Mouse (Mus musculus): ENCODE results near the gene Pigc.

Gene Pigc

DNA sequence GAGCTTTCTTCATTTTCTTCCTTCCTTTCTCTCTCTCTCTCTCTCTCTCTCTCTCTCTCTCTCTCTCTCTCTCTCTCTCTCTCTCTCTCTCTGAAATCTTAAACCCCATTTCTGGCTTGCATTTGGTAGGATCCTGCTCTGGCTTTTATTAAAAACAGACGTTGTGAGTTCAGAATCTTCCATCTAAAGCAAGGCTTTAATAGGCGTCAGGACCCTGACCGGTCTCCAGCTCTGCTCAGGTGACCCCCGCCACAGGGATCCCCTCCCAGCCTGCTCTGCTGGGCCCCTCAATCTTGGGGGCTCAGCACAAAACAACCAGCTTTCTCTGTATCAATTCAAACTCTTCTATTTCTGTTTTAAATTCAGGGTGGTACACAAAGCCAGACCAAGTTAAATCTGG lies 39.2 kb downstream of the Pigc start:
- in situ Hi-C loops (cut with MboI, MseI), result no loop called here

DNA sequence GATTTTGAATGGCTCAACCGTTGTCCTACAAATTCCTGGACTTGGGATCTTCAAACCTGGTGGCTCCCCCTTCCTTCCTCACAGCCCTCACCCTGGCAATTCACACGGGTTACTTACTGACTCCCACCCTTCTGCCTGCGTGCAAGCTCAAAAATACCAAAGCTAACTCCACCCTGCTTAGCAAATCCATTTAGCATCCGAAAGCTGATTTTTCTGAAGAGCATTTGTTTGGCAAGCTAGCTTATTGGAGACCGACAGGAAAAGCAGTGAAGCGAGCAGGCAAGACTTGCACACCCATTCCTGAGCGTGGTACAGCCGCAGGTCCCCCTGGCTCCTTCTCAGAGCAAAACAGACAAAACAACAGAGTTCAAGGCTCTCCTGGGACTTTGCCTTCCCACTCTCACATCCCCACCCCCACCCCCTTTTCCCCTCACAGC lies 39.7 kb downstream of the Pigc start:
- in situ Hi-C loops (cut with MboI, MseI), result no loop called here

DNA sequence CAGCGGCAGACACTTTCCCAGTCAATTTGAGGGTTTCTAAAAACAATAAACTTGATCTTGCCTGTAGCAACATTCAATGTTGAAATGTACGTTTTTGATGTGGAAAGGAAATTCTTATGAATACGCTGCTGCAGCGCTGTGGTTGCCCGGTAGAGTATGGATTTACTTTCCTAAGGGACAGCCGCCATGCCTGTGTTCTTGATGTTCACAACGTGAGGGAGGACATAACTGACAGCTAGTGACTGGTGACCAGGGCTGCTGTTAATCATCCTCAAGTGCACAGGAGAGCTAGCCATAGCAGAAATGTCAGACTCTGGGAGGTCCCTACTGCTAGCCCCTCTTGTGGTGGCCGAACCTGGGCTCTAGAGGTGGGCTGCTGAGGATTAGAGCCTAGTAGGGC lies 40.1 kb downstream of the Pigc start:
- in situ Hi-C loops (cut with MboI, MseI), result no loop called here

DNA sequence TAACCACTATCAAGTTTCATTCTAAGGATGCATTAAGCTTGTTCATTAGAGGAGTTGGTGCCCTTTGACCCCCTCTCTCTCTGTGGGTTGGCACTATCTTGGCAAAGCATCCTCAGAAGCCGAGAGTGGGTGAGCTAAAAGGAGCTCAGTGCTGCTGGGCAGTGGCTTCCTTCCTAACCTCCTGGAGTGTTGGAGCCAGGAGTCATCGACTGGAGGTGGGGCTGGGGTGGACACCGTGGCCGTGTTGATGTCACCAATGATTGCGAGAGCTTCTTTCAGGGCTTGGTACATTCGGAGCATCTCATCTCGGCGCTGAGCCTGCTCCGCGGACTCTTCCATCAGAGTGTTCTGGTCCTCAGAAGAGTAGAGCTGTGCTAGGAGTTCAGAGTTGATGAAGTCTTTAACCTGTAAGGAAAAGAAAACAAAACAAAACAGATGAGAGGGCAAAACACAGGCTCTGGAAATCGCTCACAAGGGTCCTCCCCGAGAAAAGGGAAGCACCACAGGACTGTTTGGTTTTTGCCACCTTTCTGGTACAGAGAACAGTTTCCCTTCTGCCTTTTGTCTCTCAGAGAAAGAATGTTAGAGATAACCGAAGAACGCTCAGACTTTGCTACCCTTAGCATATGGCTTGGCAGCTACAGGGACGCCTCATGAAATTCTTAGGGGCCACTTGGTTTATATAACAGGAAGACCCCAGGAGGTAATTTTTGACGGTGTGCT lies 42.7 kb downstream of the Pigc start:
- in situ Hi-C loops (cut with MboI, MseI), result no loop called here

DNA sequence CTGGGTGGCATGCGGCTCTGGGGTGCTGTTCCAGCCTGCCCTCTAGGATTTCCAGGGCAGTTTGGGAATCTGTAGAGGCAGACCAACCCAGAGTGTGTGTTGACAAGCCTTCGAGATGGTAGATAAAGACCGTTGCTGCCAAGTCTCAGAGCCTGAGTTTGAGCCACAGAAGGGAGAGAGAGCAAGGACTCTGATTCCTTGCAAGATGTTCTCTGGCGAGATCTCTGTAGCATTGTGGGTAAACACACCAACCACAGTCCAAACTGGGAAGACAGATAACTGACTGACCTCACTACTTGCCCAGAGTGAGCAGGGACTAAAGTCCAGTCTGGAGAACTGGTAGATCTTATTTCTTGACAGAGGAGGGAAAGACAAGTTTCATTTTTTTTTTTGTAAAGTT lies 44.6 kb downstream of the Pigc start:
- in situ Hi-C loops (cut with MboI, MseI), result no loop called here

DNA sequence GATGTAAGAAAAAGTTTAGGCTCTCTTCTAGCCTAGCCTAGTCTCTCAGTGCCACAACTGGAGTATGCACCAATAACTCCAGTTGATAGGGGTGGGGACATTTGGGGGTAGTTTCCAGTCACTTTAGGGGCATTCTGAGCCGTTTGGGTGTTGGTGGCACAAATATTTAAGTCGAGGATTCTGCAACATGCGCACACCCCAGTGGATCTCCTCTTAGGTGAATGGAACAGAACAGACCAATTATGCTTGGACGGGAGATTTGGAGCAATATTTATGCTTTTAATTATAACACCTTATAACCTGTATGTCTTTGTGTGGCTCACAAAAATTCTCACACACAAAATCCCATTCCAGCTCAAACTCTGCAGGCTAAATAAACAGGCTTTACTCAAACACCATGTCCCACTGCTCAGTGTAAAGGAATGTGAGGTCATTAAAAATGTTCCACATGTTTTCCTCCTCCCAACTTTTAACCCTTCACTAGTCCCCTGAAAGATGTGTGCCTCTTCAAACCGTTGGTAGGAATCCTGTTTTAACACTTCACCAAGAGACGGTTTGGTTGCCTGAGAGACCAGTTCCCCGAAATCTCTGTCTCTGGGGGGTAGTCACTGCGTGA lies 46.4 kb downstream of the Pigc start:
- in situ Hi-C loops (cut with MboI, MseI), result no loop called here

DNA sequence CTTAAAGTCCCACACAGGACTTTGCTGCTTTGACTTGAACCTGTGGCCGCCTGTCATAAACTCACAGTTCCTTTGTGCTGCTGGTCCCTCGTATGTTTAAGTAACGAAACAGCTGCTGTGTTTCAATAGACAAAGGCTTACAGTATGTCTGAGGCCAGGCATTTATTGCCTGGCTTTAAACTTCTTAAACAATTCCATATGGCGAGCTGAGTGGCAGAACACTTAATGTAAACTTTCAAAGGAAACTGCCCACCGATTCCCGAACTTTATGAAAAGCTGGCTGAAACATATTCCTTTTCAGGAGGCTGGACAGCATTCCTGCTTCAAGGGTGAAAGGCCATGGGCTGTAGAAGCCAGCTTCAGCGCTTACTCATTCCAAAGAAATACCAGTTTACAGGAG lies 48.0 kb downstream of the Pigc start:
- in situ Hi-C loops (cut with MboI, MseI), result no loop called here

DNA sequence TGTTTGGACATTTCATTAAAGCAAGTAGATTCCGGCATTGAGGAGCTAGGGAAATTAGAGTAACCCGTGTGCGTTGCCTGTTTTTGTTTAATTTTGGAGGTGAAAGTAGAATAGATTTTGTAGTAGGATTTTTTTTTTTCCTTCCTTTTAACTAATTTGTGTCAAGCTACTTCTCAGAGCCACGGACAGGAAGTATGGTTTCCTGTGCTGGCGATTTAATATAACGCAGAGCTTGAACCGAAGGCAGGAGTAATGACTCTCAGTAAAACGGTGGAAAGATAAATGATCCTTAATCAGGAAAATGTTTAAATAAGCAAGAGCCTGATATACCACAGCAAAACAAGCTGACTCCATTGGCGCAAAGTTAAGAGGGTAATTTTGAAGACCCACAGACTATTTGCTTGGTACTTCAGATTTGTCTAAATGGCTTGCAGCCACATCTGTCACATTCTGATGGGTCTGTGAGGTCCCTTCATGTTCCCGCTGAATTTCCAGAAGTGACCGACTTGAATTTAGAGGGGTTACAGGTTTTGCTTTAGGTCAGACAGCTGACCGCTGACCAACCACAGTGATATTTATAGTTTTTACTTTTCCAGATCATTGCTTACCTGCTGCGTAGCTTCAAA lies 49.1 kb downstream of the Pigc start:
- in situ Hi-C loops (cut with MboI, MseI), result no loop called here

DNA sequence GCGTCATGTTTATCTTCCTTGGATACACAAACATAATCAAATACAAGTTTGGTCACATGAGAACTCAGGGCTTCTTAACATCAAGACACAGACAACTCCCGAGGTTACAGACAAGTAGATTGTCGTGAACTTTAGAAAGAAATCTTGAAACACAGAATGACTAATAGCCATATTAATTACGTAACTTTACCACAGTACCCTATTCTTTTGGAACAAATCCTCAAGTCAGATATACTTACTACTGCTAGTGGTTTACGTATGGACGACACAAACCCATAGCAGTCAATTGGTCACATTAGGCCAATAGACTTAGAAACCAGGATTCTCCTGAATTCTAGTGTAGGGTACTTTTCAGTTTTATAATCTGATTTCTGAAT lies 49.6 kb downstream of the Pigc start:
- in situ Hi-C loops (cut with MboI, MseI), result no loop called here

DNA sequence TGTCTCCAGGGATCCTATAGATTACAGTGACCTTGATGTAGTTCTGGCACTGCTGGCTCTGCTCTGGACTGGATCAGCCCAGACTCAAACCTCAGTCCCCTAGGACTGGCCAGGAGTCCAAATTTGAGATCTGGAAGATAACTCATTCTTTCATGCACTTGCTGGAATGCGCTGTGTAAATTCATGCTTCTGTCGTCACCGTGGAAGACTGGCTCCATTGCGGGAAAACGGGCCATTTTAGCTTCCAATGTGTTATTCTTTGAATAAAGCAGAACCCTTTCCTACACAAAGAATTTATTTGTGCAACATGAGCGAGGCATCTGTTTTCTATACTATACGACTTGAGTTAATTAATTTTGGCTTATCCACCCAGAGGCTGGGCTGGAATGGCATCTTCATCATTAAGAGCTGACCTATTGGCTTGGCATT lies 51.3 kb downstream of the Pigc start:
- in situ Hi-C loops (cut with MboI, MseI), result loop anchor here (10.0 kb wide), 1 partner anchor 614 kb away; the partner anchor contains the start of gene Myoc

DNA sequence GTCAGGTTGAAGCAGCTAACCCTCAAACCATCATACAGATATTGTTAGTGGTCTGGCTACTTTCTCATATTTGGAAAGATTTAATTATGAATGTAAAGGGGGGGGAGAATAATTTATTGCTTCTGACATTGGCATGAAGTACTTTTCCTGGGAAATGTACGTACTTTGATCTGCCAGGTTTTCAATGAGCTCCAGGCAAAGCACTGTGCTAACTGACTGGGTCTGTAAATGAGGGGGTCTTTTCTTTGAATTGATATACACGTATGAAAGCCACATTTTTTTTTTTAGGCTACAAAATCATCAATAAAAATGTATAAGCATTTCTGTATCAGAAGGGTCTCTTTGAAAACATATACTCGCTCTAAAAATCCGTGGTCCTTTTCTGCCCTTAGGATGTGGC lies 51.8 kb downstream of the Pigc start:
- in situ Hi-C loops (cut with MboI, MseI), result loop anchor here (10.0 kb wide), 1 partner anchor 614 kb away; the partner anchor contains the start of gene Myoc
